Mouse (Mus musculus): ENCODE data around the gene Fam184a. TPM values are rescaled to one million over a fixed set of nuclear protein-coding genes. Genes with fewer than 3 reads are reported as not detected.
A peak's percentile ranks its signal among the peaks of the same experiment; 100 is the strongest.
"Not testable (repeated sequence)": the region's sequence is repeated elsewhere in the genome, so short reads cannot be mapped to it uniquely, and the experiment has no call there.

Gene Fam184a
- polyA plus RNA-seq, 1 experiment, result not detected

DNA sequence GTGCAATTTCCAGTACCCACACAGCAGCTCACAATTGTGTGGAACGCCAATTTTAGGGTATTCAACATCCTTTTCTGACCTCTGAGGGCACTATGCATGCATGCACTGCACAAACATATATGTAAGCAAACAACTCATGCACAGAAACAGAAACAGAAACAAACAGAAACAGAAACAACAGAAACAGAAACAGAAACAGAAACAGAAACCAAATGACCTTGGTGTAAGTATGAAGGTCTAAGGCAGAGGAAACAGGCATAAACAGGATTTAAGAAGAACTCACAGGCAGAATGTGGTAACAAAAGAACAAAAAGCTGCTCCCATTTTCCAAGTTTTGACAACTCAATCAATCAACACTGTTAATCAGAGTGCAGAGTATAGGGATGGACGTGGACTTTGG is 100.2 kb downstream of the Fam184a start:
- H3K4me1 ChIP-seq, result 0 out of 2 replicates have a peak, but pooled peaks cover 4% of the 10 kb centered on the region
- H3K36me3 ChIP-seq (replicated peaks; ENCODE audit: low read length), result no peaks in the 10 kb centered on the region
- peaks cover 2% of the 10 kb centered on the region for H3K27me3 ChIP-seq (replicated peaks)
- no peak for TF ChIP-seq GATA1 (IDR thresholded peaks at IDR 0.05; ENCODE audit: borderline replicate concordance, low read length)
- TF ChIP-seq FLI1 (IDR thresholded peaks at IDR 0.05; ENCODE audit: low read length), result no peak
- H3K9me3 ChIP-seq, result no peaks in the 10 kb centered on the region
- H3K4me3 ChIP-seq (replicated peaks), result peak overlapping the region; percentile 75

DNA sequence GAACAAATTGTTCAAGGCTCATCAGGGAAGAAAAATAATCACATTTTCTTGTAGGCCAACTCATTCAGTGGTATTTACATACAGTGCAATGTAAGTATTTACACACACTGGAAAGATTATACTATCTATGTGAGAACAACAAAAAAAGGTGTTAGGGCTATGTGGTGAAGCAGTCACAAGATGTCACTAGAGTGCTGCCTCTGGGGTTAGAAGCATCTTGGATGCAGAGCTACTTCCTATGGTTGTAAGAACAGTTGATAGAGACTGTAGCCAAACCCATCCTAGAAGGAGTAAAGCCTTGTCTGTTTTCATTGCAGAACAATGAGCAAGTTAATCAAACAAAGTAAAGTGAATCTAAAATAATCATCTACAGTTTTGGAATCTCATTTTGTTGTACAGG is 109.4 kb downstream of the Fam184a start:
- H3K4me1 ChIP-seq, result peaks cover 24% of the 10 kb centered on the region
- no peaks in the 10 kb centered on the region for H3K36me3 ChIP-seq (replicated peaks; ENCODE audit: low read length)
- no peaks in the 10 kb centered on the region for H3K9me3 ChIP-seq
- no peak overlapping the region for H3K4me3 ChIP-seq (replicated peaks)
- H3K27me3 ChIP-seq (replicated peaks), result no peaks in the 10 kb centered on the region
- TF ChIP-seq GATA1 (IDR thresholded peaks at IDR 0.05; ENCODE audit: borderline replicate concordance, low read length), result no peak
- TF ChIP-seq FLI1 (IDR thresholded peaks at IDR 0.05; ENCODE audit: low read length), result no peak

DNA sequence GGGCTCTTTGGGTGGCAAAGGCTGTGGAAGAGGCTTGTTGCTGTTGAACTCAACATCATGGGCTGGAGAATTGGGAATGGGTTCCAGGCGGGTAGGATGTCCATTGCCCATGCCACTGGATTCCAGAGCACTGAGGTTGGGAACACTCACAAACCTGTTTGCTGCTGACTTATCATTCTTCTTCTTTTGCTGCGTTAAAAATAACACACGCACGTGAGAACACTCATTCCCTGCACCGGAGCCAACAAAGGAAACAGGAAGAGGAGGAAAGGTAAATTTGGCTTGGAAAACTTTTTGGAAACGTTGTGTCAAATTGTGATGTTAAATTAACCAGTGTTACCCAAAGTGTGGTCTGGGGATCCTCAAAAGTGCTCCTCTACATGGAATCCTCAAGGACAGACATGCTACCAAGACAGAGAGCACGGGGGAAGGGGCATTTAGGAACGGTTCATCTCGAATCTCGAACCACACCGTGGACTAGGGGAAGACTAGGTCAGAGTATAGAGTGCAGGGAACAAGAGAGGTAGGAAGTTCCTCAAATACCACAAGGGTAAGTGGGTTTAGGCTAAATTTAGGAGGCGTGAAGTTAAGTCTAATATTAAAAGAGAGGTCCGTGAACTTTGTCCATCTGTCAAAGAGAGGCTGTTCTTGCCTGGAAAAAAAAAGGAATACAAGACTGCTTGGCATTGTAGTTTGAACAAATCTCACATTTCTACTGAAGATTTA is 115.5 kb downstream of the Fam184a start:
- H3K9me3 ChIP-seq, result no peaks in the 10 kb centered on the region
- TF ChIP-seq FLI1 (IDR thresholded peaks at IDR 0.05; ENCODE audit: low read length) (no peak), GATA1 (IDR thresholded peaks at IDR 0.05; ENCODE audit: borderline replicate concordance, low read length) (no peak)
- peaks cover 27% of the 10 kb centered on the region for H3K4me1 ChIP-seq
- H3K36me3 ChIP-seq (replicated peaks; ENCODE audit: low read length), result no peaks in the 10 kb centered on the region
- peak overlapping the region; percentile 15 for H3K4me3 ChIP-seq (replicated peaks)
- H3K27me3 ChIP-seq (replicated peaks), result no peaks in the 10 kb centered on the region

DNA sequence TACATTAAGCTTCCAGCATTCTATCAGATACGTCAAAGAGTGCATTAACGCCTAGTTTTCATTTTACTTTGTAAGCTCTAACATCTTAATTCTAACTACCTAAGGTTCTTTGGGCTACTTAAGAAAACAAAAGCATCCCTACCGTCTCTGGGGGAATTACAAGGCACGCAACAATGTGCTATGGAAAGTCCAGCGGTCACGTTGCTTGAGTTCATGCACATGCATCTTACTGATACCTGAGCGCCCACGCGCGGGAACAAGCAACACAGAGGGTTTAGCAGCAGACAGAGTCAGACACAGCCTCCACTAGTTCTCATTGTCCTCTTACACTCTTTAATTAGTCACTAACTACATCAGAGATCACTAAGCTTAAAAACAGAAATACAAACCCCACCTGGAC is 116.8 kb downstream of the Fam184a start:
- Histone ChIP-seq H3K9me3 (no peaks in the 10 kb centered on the region), H3K4me1 (peaks cover 17% of the 10 kb centered on the region), H3K4me3 (replicated peaks) (no peak overlapping the region), H3K36me3 (replicated peaks; ENCODE audit: low read length) (no peaks in the 10 kb centered on the region), H3K27me3 (replicated peaks) (no peaks in the 10 kb centered on the region)
- no peak for TF ChIP-seq FLI1 (IDR thresholded peaks at IDR 0.05; ENCODE audit: low read length)

DNA sequence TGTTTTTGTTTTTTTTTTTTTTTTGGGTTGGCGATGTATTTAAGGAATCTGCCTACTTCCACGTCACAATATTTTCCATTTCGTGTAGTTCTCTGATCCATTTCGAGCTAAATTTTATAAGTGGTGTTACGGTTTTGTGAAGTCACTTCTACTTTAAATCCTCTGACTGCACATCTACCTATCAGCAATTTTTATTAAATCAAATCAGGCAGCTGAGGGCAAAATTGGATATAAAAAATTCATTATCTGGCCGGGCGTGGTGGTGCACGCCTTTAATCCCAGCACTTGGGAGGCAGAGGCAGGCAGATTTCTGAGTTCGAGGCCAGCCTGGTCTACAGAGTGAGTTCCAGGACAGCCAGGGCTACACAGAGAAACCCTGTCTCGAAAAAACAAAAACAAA is 120.6 kb downstream of the Fam184a start, which contains the start of gene Mcm9:
Gene Mcm9, minus strand, starts transcription at position 101 of the 400 bp plus-strand sequence.
- Histone ChIP-seq H3K4me3 (replicated peaks) (peak within 1 kb of the TSS; percentile 100), H3K36me3 (replicated peaks; ENCODE audit: low read length) (peaks cover 11% of the 10 kb centered on the region), H3K4me1 (peaks cover 26% of the 10 kb centered on the region)
- not testable (repeated sequence) for H3K9me3 ChIP-seq; H3K27me3 ChIP-seq (replicated peaks)

DNA sequence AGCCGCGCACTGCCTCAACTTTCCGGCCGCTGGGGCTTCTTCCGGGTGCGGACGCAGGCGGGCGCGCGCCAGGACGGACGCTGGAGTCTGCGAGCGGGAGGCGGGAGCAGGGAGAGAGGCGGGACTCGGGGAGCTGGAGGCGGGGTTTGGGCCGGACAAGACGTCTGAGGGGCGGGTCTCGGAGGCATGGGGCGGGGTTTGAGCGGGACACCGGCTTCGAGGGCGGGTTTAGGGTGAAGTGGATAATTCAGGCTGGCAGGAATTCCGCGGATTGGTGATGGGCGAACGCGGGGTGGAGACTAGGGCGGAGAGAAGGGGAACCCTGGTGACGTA is 121.0 kb downstream of the Fam184a start:
- no peak for TF ChIP-seq FLI1 (IDR thresholded peaks at IDR 0.05; ENCODE audit: low read length)
- TF ChIP-seq GATA1 (IDR thresholded peaks at IDR 0.05; ENCODE audit: borderline replicate concordance, low read length), result no peak

DNA sequence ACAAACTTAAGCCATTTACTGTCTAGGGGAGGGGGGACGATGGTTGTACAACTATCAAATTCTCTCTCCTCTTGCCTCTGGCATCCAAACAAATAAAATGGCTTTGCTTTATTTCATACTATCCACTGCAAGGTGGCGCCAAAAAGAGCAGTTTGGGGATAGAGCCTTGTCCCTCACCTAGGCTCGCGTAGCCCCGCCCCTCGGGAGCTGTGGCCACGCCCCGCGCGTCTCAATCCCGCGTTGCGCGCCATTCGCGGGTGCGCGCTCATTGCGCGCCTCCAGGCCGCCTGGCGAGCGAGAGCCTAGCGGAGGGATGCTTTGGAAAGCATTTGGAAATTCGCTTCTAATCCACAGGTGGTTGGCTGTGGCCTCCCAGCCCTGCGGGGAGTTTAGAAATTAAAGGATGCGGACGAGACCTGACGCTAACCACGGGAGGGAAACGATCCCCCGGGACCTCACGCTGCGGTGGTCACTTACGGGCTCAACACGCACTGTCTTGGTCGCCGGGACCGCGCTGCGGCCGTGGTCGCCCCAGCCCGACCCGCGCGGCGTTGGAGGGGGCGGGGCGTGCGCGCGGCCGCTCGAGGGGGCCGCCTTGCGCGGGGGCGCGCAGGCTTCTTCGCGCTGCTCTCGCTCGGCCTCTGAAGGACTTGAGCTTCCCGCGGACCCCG is 121.5 kb downstream of the Fam184a start:
- no peak for TF ChIP-seq GATA1 (IDR thresholded peaks at IDR 0.05; ENCODE audit: borderline replicate concordance, low read length)
- no peak for TF ChIP-seq FLI1 (IDR thresholded peaks at IDR 0.05; ENCODE audit: low read length)
- H3K9me3 ChIP-seq, result no peaks in the 10 kb centered on the region
- peaks cover 30% of the 10 kb centered on the region for H3K4me1 ChIP-seq
- H3K36me3 ChIP-seq (replicated peaks; ENCODE audit: low read length), result peaks cover 19% of the 10 kb centered on the region
- peak overlapping the region; percentile 100 for H3K4me3 ChIP-seq (replicated peaks)
- no peaks in the 10 kb centered on the region for H3K27me3 ChIP-seq (replicated peaks)

More for the DNA sequence above, 121.0 kb downstream of the Fam184a start:
- no peaks in the 10 kb centered on the region for H3K9me3 ChIP-seq
- H3K4me3 ChIP-seq (replicated peaks), result peak overlapping the region; percentile 100
- H3K27me3 ChIP-seq (replicated peaks), result no peaks in the 10 kb centered on the region
- peaks cover 25% of the 10 kb centered on the region for H3K4me1 ChIP-seq
- H3K36me3 ChIP-seq (replicated peaks; ENCODE audit: low read length), result peaks cover 15% of the 10 kb centered on the region

DNA sequence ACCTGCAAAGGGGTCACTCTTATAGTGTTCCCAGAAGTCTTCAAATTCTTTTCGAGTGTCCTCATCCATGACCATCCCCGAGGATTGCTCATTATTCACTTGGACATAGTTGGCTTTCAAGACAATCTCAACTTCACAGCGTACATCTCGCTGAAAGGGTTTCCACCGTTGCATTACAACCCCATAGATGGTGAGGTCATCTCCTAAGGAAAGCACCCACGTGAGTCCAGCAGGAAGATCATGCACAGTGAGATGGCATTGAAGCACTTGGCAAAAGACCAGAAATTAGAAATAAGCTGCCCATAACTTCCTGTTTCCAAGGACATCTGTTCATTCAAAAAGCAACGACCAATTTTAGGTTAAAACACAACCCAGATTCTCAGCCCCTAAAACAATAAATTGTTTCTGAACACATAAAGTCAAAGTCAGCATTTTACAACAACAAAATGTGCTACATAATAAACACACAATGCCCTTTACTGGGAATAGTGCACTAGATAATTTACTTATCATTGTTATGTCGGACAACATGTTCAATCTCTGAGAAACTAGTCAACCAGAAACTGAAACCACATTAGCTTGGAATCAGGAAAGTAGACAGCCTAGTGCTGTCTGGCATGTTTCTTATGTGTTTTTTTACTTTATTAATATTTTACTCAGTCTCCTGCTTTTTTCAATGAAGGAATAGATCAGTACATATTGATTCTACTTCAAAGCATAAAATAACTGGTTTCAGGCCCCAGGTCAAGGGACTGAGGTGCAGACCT is 134.9 kb downstream of the Fam184a start:
- peaks cover 79% of the 10 kb centered on the region for H3K36me3 ChIP-seq (replicated peaks; ENCODE audit: low read length)
- H3K27me3 ChIP-seq (replicated peaks), result no peaks in the 10 kb centered on the region
- no peaks in the 10 kb centered on the region for H3K9me3 ChIP-seq
- H3K4me3 ChIP-seq (replicated peaks), result no peak overlapping the region
- H3K4me1 ChIP-seq, result peaks cover 25% of the 10 kb centered on the region
- no peak for TF ChIP-seq GATA1 (IDR thresholded peaks at IDR 0.05; ENCODE audit: borderline replicate concordance, low read length)
- TF ChIP-seq FLI1 (IDR thresholded peaks at IDR 0.05; ENCODE audit: low read length), result no peak

DNA sequence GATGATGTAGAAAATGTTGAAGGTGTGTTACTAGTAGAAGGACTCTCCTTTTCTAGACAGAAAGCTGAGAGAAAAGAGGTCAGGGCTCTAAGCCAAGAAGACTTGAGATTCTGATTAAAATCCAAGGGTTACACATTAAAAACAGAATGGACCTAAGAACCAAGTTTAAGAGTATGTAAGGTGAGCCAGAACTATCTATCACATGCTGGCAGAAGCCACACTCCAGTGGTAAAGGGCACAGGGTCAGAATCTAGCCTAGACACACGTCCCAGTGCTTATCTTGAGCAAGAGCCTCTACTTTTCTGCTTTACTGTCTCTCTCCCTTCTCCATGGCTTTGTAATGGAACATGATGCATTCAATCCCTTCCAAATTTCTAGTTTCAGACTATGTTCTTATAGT is 137.0 kb downstream of the Fam184a start:
- no peak overlapping the region for H3K4me3 ChIP-seq (replicated peaks)
- no peaks in the 10 kb centered on the region for H3K27me3 ChIP-seq (replicated peaks)
- no peak for TF ChIP-seq GATA1 (IDR thresholded peaks at IDR 0.05; ENCODE audit: borderline replicate concordance, low read length)
- TF ChIP-seq FLI1 (IDR thresholded peaks at IDR 0.05; ENCODE audit: low read length), result no peak
- H3K36me3 ChIP-seq (replicated peaks; ENCODE audit: low read length), result peaks cover 80% of the 10 kb centered on the region
- H3K9me3 ChIP-seq, result no peaks in the 10 kb centered on the region
- H3K4me1 ChIP-seq, result peaks cover 25% of the 10 kb centered on the region

DNA sequence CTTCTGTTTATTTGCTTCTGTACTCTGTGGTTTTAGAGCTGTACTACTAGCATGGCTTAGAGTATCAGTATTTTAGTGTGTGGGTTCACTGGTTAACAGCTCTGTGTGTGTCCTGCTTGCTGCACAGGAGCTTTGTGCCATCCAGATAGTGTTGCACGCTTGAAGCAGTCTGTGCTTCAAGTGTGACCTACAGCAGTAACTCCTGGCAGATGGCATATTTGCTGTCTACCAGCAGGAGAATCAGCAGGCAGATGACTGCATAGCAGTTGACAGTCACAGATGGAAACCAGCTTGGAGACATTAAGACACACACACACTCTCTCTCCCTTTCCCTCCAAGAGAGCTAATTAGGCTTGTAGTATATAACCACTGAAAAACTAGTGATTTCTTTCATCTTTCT is 138.8 kb downstream of the Fam184a start:
- Histone ChIP-seq H3K36me3 (replicated peaks; ENCODE audit: low read length) (peaks cover 89% of the 10 kb centered on the region), H3K4me1 (peaks cover 25% of the 10 kb centered on the region), H3K27me3 (replicated peaks) (no peaks in the 10 kb centered on the region), H3K9me3 (no peaks in the 10 kb centered on the region), H3K4me3 (replicated peaks) (no peak overlapping the region)
- TF ChIP-seq GATA1 (IDR thresholded peaks at IDR 0.05; ENCODE audit: borderline replicate concordance, low read length) (no peak), FLI1 (IDR thresholded peaks at IDR 0.05; ENCODE audit: low read length) (no peak)

Data from megakaryocyte, embryonic 14.5 days (primary cell).